Mouse (Mus musculus) testis, adult 2 months (tissue): ENCODE measurements around the gene Lipn.

ENCODE experiments used
- CTCF ChIP-seq: fragments of 200-500 bp; IDR thresholded peaks from 2 replicates; pipeline ENCODE4 v1.5.1; 2012; ENCODE audit warnings: low read depth, mild to moderate bottlenecking, inconsistent platforms, low read length, moderate library complexity; ENCODE audit not compliant: control insufficient read depth, insufficient read depth, insufficient replicate concordance
- POLR2A ChIP-seq: fragments of 200-500 bp; IDR thresholded peaks from 2 replicates; pipeline ENCODE4 v1.6.1; 2012; ENCODE audit warnings: low read depth, mild to moderate bottlenecking, inconsistent platforms, low read length, moderate library complexity; ENCODE audit not compliant: control insufficient read depth

DNA sequence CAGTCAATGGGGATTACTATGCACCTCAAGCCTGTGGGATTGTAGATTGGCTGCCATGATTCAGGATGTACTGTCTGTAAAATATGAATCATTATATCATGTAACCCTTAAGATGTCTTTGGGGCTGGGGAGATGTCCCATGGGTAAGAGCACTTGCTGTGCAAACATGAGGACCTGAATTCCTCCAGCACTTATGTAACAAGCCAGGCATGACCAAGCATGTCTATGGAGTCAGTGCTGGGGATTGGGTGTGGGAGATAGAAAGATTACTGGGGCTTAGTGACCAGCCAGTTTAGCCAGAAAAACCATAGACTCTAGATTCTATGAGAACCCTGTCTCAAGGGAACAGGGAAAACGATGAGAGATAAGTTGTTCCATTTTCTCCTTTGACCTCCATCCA, 51.9 kb downstream of the Lipn start:
- TF ChIP-seq CTCF, result no peak
- no peak for TF ChIP-seq POLR2A
